Mouse (Mus musculus) liver, embryonic 14.5 days (tissue): ENCODE measurements at regions not wholly inside any gene's neighbourhood (a gene's known extent, or its start where the extent isn't known, plus 50 kb on each side); places are given as distances from the start of the nearest gene placed in this dataset.

ENCODE experiments used
- CTCF ChIP-seq: IDR thresholded peaks from 2 replicates; pipeline ENCODE4 v1.5.1; 2016; ENCODE audit warnings: antibody characterized with exemption, low read depth, control low read depth
- EP300 ChIP-seq: IDR thresholded peaks from 2 replicates; pipeline ENCODE4 v1.6.1; 2016; ENCODE audit warnings: antibody characterized with exemption, low read depth

GRCm38 (mm10) chr7:70166081-70166480, 200.5 kb downstream of the Nr2f2 start:
- TF ChIP-seq CTCF = no peak
- no peak for TF ChIP-seq EP300
